Mouse (Mus musculus): Measurements from ENCODE around the gene Grb14. TPM values are rescaled to one million over a fixed set of nuclear protein-coding genes. Genes with fewer than 3 reads are reported as not detected.

Grb14 gene
- polyA plus RNA-seq, 1 experiment from 2014 or later = 17.7 TPM

DNA sequence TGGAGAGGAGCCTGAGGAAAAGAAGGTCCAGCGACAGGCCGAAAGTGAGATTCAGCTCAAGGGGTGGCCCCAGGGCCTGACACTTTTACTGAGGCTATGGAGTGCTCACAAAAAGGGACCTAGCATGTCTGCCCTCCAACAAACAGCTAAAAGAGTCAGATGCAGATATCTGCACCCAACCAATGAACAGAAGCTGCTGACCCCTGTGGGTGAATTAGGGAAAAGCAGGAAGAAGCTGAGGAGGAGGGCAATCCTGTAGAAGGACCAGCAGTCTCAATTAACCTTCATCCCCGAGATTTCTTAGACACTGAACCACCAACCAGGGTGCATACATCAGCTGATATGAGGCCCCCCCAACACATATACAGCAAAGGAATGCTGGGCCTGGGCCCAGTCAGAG, 77.3 kb downstream of the Grb14 start:
- no peaks in the 10 kb centered on the region for H3K9me3 ChIP-seq (replicated peaks; ENCODE audit: control insufficient read depth, low read length)

DNA sequence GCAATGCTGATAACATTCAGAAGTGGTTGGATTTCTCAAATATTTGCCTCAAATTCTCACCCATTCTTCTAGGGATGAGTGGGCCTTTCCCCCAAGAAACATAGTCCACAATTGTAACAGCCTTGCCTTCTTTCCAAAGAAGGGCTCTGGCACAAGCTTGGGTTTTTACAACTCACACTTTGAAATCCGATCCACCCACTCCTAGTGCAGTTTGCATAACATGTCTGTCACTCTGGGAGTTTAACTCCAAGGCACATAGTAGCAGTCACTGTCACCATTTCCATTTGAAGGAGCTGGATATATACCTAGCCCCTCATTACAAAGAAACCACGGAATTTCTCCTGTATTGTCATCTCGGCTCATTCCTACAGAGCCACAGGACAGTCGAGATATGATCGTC, 103.9 kb downstream of the Grb14 start:
- H3K36me3 ChIP-seq (ENCODE audit: control insufficient read depth, insufficient read depth, low read length) = no peaks in the 10 kb centered on the region
- 69% methylated on average over 5 of the region's 5 CpGs for WGBS
- DNase-seq (ENCODE audit: low spot score) = no peak
- H3K27ac ChIP-seq (ENCODE audit: low read depth, low read length) = no peak overlapping the region
- H3K9me3 ChIP-seq (replicated peaks; ENCODE audit: control insufficient read depth, low read length) = no peaks in the 10 kb centered on the region
- no peaks in the 10 kb centered on the region for H3K27me3 ChIP-seq (replicated peaks; ENCODE audit: control insufficient read depth, insufficient read depth, low read length)
- H3K4me3 ChIP-seq (ENCODE audit: low read depth, low read length) = no peak overlapping the region
- H3K4me1 ChIP-seq (ENCODE audit: control insufficient read depth, insufficient read depth, low read length) = no peaks in the 10 kb centered on the region
- H3K4me2 ChIP-seq (ENCODE audit: low read length) = no peak overlapping the region
- H3K9ac ChIP-seq (ENCODE audit: low read length) = no peak overlapping the region
- ATAC-seq = no peak

More for the DNA sequence above, 77.3 kb downstream of the Grb14 start:
- no peak for ATAC-seq
- no peak for DNase-seq (ENCODE audit: low spot score)
- no peaks in the 10 kb centered on the region for H3K27me3 ChIP-seq (replicated peaks; ENCODE audit: control insufficient read depth, insufficient read depth, low read length)
- H3K4me1 ChIP-seq (ENCODE audit: control insufficient read depth, insufficient read depth, low read length) = no peaks in the 10 kb centered on the region
- WGBS = 67% methylated on average over 3 of the region's 3 CpGs
- H3K9ac ChIP-seq (ENCODE audit: low read length) = no peak overlapping the region
- H3K27ac ChIP-seq (ENCODE audit: low read depth, low read length) = no peak overlapping the region
- H3K4me2 ChIP-seq (ENCODE audit: low read length) = no peak overlapping the region
- no peak overlapping the region for H3K4me3 ChIP-seq (ENCODE audit: low read depth, low read length)
- H3K36me3 ChIP-seq (ENCODE audit: control insufficient read depth, insufficient read depth, low read length) = no peaks in the 10 kb centered on the region

DNA sequence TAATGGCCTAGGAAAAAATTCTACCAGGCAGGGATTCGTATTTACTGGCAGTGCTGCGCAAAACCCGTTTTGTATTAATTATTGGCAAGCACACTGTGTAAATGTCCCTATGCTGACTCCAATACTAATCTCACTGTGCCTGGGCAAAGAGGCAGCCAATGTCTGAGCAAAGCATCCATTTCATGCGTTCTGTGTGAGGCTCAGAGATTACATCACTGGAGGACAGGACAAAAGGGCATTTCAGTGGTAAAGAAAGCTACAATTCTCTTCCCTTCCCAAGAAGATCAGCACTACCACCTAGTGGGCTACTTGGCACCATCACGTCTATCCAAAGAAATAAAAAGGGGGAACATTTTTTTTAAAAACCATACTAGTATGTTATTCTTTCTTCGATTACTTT, 109.3 kb downstream of the Grb14 start:
- H3K4me3 ChIP-seq (ENCODE audit: low read depth, low read length) = no peak overlapping the region
- H3K27me3 ChIP-seq (replicated peaks; ENCODE audit: control insufficient read depth, insufficient read depth, low read length) = no peaks in the 10 kb centered on the region
- no peak overlapping the region for H3K4me2 ChIP-seq (ENCODE audit: low read length)
- no peak overlapping the region for H3K9ac ChIP-seq (ENCODE audit: low read length)
- no peaks in the 10 kb centered on the region for H3K36me3 ChIP-seq (ENCODE audit: control insufficient read depth, insufficient read depth, low read length)
- WGBS = 30% methylated on average over 6 of the region's 6 CpGs
- H3K27ac ChIP-seq (ENCODE audit: low read depth, low read length) = no peak overlapping the region
- DNase-seq (ENCODE audit: low spot score) (peak; percentile 86), ATAC-seq (peak; percentile 87)
- no peaks in the 10 kb centered on the region for H3K9me3 ChIP-seq (replicated peaks; ENCODE audit: control insufficient read depth, low read length)
- peaks cover 3% of the 10 kb centered on the region; the same call in 1 of the 2 replicates for H3K4me1 ChIP-seq (ENCODE audit: control insufficient read depth, insufficient read depth, low read length)

DNA sequence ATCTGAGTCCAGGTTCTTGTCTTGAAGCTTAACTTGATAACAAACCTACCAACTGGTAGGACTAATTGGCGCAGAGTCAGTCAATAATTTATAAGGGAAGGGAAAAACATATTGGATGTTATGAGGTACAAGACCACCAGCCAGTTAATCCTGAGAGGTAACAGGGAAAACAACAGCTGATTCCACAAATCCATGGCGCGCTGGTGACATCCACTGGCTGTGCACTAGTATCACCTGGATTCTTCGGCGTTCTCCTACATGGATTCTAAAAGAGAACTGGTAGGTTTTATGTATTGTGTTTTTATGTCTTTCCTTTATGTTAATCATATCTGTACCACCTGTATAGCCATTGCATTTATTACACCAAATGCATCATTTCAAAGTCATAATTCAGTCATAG, 119.9 kb downstream of the Grb14 start:
- Histone ChIP-seq H3K27me3 (replicated peaks; ENCODE audit: control insufficient read depth, insufficient read depth, low read length) (no peaks in the 10 kb centered on the region), H3K4me1 (ENCODE audit: control insufficient read depth, insufficient read depth, low read length) (no peaks in the 10 kb centered on the region), H3K9me3 (replicated peaks; ENCODE audit: control insufficient read depth, low read length) (no peaks in the 10 kb centered on the region), H3K4me3 (ENCODE audit: low read depth, low read length) (no peak overlapping the region), H3K27ac (ENCODE audit: low read depth, low read length) (no peak overlapping the region), H3K9ac (ENCODE audit: low read length) (no peak overlapping the region), H3K4me2 (ENCODE audit: low read length) (no peak overlapping the region), H3K36me3 (ENCODE audit: control insufficient read depth, insufficient read depth, low read length) (no peaks in the 10 kb centered on the region)
- ATAC-seq (peak; percentile 61; the same call in 1 of the 2 replicates), DNase-seq (ENCODE audit: low spot score) (peak; percentile 64)
- WGBS = 86% methylated on average over 5 of the region's 5 CpGs

DNA sequence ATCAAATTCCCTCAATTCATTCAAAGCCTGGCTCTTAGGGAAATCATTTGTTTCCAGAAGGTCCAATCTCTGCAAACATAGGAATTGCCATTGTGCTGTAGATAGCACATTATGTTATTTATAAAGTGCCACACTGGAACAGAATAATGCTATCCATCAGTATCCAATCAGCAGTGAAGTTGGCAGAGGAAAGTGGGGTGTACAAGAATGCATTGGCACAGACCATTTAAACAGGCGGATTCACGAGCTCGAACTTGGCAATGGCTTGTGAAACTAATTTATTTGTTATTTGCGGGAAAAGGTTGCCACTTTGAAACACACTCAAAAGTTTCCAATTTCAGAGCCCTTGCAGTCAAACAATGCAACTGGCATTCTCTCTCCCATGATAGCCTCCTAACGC, 126.9 kb downstream of the Grb14 start:
- 45% methylated on average over 5 of the region's 5 CpGs for WGBS
- ATAC-seq = peak; percentile 65; the same call in 1 of the 2 replicates

DNA sequence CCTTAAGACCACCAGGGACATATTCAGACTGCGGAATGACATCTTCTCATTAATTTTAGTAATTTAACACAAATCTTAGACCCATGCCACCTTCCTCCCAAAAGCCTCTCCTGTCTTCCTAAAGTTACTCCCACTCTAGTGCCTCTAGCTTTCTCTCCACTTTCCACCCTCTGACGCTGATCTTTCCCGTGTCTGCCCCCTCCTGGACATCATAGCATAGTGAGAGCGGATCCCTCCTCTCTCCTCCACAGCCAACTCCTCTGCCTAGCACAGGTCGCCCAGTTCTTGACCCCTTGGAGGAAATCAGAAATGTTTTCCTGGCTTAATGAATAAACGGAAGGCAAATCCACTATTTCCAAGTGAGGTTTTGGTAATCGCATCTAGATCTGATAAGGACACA, 131.6 kb downstream of the Grb14 start:
- Histone ChIP-seq H3K36me3 (ENCODE audit: control insufficient read depth, insufficient read depth, low read length) (no peaks in the 10 kb centered on the region), H3K27ac (ENCODE audit: low read depth, low read length) (no peak overlapping the region), H3K4me2 (ENCODE audit: low read length) (no peak overlapping the region), H3K9ac (ENCODE audit: low read length) (no peak overlapping the region), H3K9me3 (replicated peaks; ENCODE audit: control insufficient read depth, low read length) (no peaks in the 10 kb centered on the region), H3K4me3 (ENCODE audit: low read depth, low read length) (no peak overlapping the region), H3K27me3 (replicated peaks; ENCODE audit: control insufficient read depth, insufficient read depth, low read length) (no peaks in the 10 kb centered on the region), H3K4me1 (ENCODE audit: control insufficient read depth, insufficient read depth, low read length) (no peaks in the 10 kb centered on the region)
- DNase-seq (ENCODE audit: low spot score) = no peak
- no peak for ATAC-seq
- 66% methylated on average over 7 of the region's 7 CpGs for WGBS

More for the DNA sequence above, 126.9 kb downstream of the Grb14 start:
- H3K9me3 ChIP-seq (replicated peaks; ENCODE audit: control insufficient read depth, low read length) = no peaks in the 10 kb centered on the region
- H3K27me3 ChIP-seq (replicated peaks; ENCODE audit: control insufficient read depth, insufficient read depth, low read length) = no peaks in the 10 kb centered on the region
- no peak overlapping the region for H3K9ac ChIP-seq (ENCODE audit: low read length)
- H3K4me2 ChIP-seq (ENCODE audit: low read length) = no peak overlapping the region
- no peaks in the 10 kb centered on the region for H3K36me3 ChIP-seq (ENCODE audit: control insufficient read depth, insufficient read depth, low read length)
- no peak overlapping the region for H3K4me3 ChIP-seq (ENCODE audit: low read depth, low read length)
- no peaks in the 10 kb centered on the region for H3K4me1 ChIP-seq (ENCODE audit: control insufficient read depth, insufficient read depth, low read length)
- DNase-seq (ENCODE audit: low spot score) = peak; percentile 70
- H3K27ac ChIP-seq (ENCODE audit: low read depth, low read length) = no peak overlapping the region

DNA sequence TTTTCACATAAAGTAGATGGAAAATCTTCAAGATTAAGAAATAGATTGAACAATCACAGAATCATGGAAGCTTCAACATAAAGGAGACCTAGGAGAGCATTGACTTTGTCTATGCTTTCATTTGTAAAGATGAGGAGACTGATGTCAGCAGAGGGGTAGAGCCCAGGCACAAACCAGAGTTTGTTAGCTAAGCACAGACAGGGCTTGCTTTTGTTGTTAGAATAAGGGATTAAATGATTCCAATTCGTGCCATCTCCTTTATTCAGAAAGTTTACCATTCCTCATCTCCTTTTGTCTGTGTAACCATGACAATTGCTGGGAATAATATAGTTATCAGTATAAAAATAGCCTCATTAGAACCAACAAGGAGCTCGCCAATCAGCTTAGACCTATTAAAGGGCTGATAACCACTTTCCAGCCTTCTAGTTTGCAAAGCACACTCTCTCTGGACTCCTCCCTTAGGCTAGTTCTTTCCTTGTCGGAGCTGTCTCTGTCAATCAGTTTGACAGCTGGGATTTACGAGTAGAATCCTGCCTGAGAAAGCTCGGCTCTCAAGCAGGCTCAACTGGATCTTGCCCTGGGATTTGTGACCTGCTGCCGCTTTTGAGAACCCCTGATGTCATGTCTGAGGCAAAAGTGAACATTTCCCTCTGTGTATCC, 137.6 kb downstream of the Grb14 start:
- Histone ChIP-seq H3K4me2 (ENCODE audit: low read length) (no peak overlapping the region), H3K4me1 (ENCODE audit: control insufficient read depth, insufficient read depth, low read length) (peaks cover 11% of the 10 kb centered on the region), H3K4me3 (ENCODE audit: low read depth, low read length) (no peak overlapping the region), H3K36me3 (ENCODE audit: control insufficient read depth, insufficient read depth, low read length) (no peaks in the 10 kb centered on the region), H3K27me3 (replicated peaks; ENCODE audit: control insufficient read depth, insufficient read depth, low read length) (no peaks in the 10 kb centered on the region), H3K27ac (ENCODE audit: low read depth, low read length) (no peak overlapping the region), H3K9me3 (replicated peaks; ENCODE audit: control insufficient read depth, low read length) (no peaks in the 10 kb centered on the region), H3K9ac (ENCODE audit: low read length) (no peak overlapping the region)
- 15% methylated on average over 6 of the region's 6 CpGs for WGBS
- peak; percentile 38 for DNase-seq (ENCODE audit: low spot score)
- peak; percentile 73 for ATAC-seq

DNA sequence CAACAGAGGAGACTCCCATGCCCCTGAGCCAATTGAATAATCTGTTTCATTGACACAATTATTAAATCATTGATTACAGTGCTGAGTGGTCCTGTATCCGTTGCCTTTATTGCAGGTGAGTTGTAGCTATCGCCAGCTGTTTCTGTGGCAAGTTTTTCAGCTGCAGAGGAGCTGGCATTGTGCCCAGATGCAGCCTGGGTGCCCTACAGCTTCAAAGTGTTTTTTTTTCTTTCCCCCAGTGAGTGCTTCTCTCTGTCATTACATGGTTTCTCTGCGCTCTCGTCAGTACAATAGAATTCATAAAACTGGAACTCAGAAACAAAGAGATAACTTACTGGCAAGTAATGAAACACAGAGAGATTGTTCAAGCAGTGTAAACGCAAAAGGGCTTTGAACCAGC, 139.1 kb downstream of the Grb14 start:
- Histone ChIP-seq H3K4me2 (ENCODE audit: low read length) (no peak overlapping the region), H3K27ac (ENCODE audit: low read depth, low read length) (no peak overlapping the region), H3K27me3 (replicated peaks; ENCODE audit: control insufficient read depth, insufficient read depth, low read length) (no peaks in the 10 kb centered on the region), H3K4me3 (ENCODE audit: low read depth, low read length) (no peak overlapping the region), H3K9me3 (replicated peaks; ENCODE audit: control insufficient read depth, low read length) (no peaks in the 10 kb centered on the region), H3K9ac (ENCODE audit: low read length) (no peak overlapping the region), H3K36me3 (ENCODE audit: control insufficient read depth, insufficient read depth, low read length) (no peaks in the 10 kb centered on the region), H3K4me1 (ENCODE audit: control insufficient read depth, insufficient read depth, low read length) (peaks cover 11% of the 10 kb centered on the region)
- ATAC-seq = peak; percentile 62; the same call in 1 of the 2 replicates
- 10% methylated on average over 5 of the region's 5 CpGs for WGBS
- DNase-seq (ENCODE audit: low spot score) = peak; percentile 51

DNA sequence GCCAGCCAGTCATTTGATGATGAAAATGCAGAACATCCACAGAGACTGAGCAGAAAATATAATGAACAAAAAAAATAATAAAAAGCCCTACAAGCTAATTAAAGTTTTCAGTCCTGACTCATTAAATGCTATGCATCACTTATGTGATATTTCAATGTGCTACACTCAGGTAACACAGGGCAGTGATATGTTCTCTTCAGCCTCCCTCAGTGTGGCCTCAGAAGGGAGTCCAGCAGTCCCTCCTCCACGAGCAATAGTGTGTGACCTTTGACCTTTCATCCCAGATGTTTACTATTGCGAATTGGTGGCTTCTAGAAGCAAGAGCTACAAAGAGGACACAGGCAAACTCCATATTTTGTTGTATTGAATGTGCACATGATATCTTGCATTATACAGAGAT, 146.5 kb downstream of the Grb14 start:
- Histone ChIP-seq H3K9ac (ENCODE audit: low read length) (no peak overlapping the region), H3K27me3 (replicated peaks; ENCODE audit: control insufficient read depth, insufficient read depth, low read length) (no peaks in the 10 kb centered on the region), H3K4me3 (ENCODE audit: low read depth, low read length) (no peak overlapping the region), H3K9me3 (replicated peaks; ENCODE audit: control insufficient read depth, low read length) (no peaks in the 10 kb centered on the region), H3K36me3 (ENCODE audit: control insufficient read depth, insufficient read depth, low read length) (no peaks in the 10 kb centered on the region), H3K4me2 (ENCODE audit: low read length) (no peak overlapping the region), H3K27ac (ENCODE audit: low read depth, low read length) (no peak overlapping the region), H3K4me1 (ENCODE audit: control insufficient read depth, insufficient read depth, low read length) (no peaks in the 10 kb centered on the region)
- 56% methylated on average over 2 of the region's 2 CpGs for WGBS
- ATAC-seq (no peak), DNase-seq (ENCODE audit: low spot score) (no peak)
